Mouse (Mus musculus) heart, embryonic 14.5 days (tissue): ENCODE results near the gene Rprd2. TPM values are rescaled to one million over a fixed set of nuclear protein-coding genes. Genes with fewer than 3 reads are reported as not detected.
"Not testable (repeated sequence)": the region's sequence is repeated elsewhere in the genome, so short reads cannot be mapped to it uniquely, and the experiment has no call there.

Source experiments
- ATAC-seq: fragments of 200-750 bp; cut with Nextera tagmentation; 2 replicates; pipeline ENCODE4 v1.8.0; 2017; ENCODE audit warnings: low read depth, moderate TSS enrichment; ENCODE audit not compliant: insufficient number of reproducible peaks, insufficient read depth, low FRiP score
- H3K27ac ChIP-seq, 2 experiments: fragments of 200-500 bp in 1 of 2; fragments of 300-500 bp in 1 of 2; sonication (generic) in 1 of 2; replicated peaks in 1 of 2; 2 replicates each; pipeline ENCODE4 v1.5.1; 2012 to 2014; ENCODE audit warnings: low read depth in 2 of 2, low read length in 2 of 2, control low read depth in 1 of 2, mild to moderate bottlenecking in 1 of 2, mixed read lengths in 1 of 2; ENCODE audit not compliant: control insufficient read depth in 1 of 2, insufficient read depth in 1 of 2
- H3K27me3 ChIP-seq: fragments of 300-500 bp; sonication (generic); 2 replicates; pipeline ENCODE4 v1.6.1; 2014; ENCODE audit warnings: mild to moderate bottlenecking, low read length, control low read depth; ENCODE audit not compliant: control insufficient read depth, insufficient read depth
- H3K36me3 ChIP-seq: fragments of 300-500 bp; sonication (generic); 2 replicates; pipeline ENCODE4 v1.6.1; 2014; ENCODE audit warnings: mild to moderate bottlenecking, control low read depth, low read length, mixed read lengths; ENCODE audit not compliant: control insufficient read depth, insufficient read depth
- H3K4me1 ChIP-seq, 2 experiments: fragments of 200-500 bp in 1 of 2; fragments of 300-500 bp in 1 of 2; sonication (generic) in 1 of 2; 2 replicates each; pipeline ENCODE4 v1.6.1; 2012 to 2014; ENCODE audit warnings: low read length in 2 of 2, control low read depth in 1 of 2, mixed read lengths in 1 of 2; ENCODE audit not compliant: control insufficient read depth in 2 of 2, insufficient read depth in 2 of 2
- H3K4me2 ChIP-seq: fragments of 300-500 bp; sonication (generic); 2 replicates; pipeline ENCODE4 v1.6.1; 2014; ENCODE audit warnings: mild to moderate bottlenecking, low read length
- H3K4me3 ChIP-seq, 2 experiments: fragments of 200-500 bp in 1 of 2; fragments of 300-500 bp in 1 of 2; sonication (generic) in 1 of 2; 2 replicates each; pipeline ENCODE4 v1.5.1; 2012 to 2014; ENCODE audit warnings: low read length in 2 of 2, mild to moderate bottlenecking in 2 of 2, control low read depth in 1 of 2, low read depth in 1 of 2, moderate library complexity in 1 of 2; ENCODE audit not compliant: control insufficient read depth in 1 of 2, insufficient read depth in 1 of 2
- H3K9ac ChIP-seq: fragments of 300-500 bp; sonication (generic); 2 replicates; pipeline ENCODE4 v1.6.1; 2014; ENCODE audit warnings: mild to moderate bottlenecking, low read length
- H3K9me3 ChIP-seq: fragments of 300-500 bp; sonication (generic); 2 replicates; pipeline ENCODE4 v1.6.1; 2016; ENCODE audit warnings: low read length, control low read depth; ENCODE audit not compliant: control insufficient read depth
- WGBS: fragments of 180-500 bp; shearing (Covaris S2); extraction: QIAGEN DNeasy Blood & Tissue Kit; methylation state at CpG from one replicate; pipeline ENCODE4 v1.1.7; 2014; 5-methylcytosine and 5-hydroxymethylcytosine counted together
- polyA plus RNA-seq: library from polyadenylated mRNA; unstranded; fragments of >200 nt; fragmentation: Nextera tagmentation; extraction: Ambion mirVana; gene quantifications from 2 replicates; pipeline ENCODE4 v1.2.1, GENCODE M21; 2014

Gene Rprd2
- polyA plus RNA-seq, 1 experiment from 2014 or later, result 19.1 TPM

GRCm38 (mm10) chr3:95861216-95861615, 42.6 kb upstream of the Rprd2 start:
- WGBS, result 79% methylated on average over 10 of the region's 10 CpGs
- Histone ChIP-seq H3K27me3 (no peaks in the 10 kb centered on the region), H3K9me3 (no peaks in the 10 kb centered on the region), H3K27ac (no peak overlapping the region), H3K36me3 (peaks cover 32% of the 10 kb centered on the region), H3K4me1 (peaks cover 0 to 6% of the 10 kb centered on the region in 2 experiments; a peak in 1 of 4 replicates), H3K4me2 (no peak overlapping the region), H3K9ac (no peak overlapping the region), H3K4me3 (no peak overlapping the region)
- ATAC-seq, result no peak

- ATAC-seq, result no peak
- WGBS, result 71% methylated on average over 3 of the region's 3 CpGs
- Histone ChIP-seq H3K4me2 (no peak overlapping the region), H3K4me1 (peaks cover 0 to 9% of the 10 kb centered on the region in 2 experiments; a peak in 1 of 4 replicates), H3K4me3 (no peak overlapping the region), H3K9ac (no peak overlapping the region), H3K36me3 (peaks cover 24% of the 10 kb centered on the region), H3K27me3 (no peaks in the 10 kb centered on the region), H3K9me3 (no peaks in the 10 kb centered on the region), H3K27ac (no peak overlapping the region)
These were observed 41.7 kb upstream of the Rprd2 start for GRCm38 (mm10) chr3:95860323-95860722.

- not testable (repeated sequence) for H3K27me3 ChIP-seq, H3K36me3 ChIP-seq, H3K27ac ChIP-seq, H3K9ac ChIP-seq, H3K4me3 ChIP-seq, H3K4me2 ChIP-seq, ATAC-seq, H3K9me3 ChIP-seq
- WGBS, result 77% methylated on average over 3 of the region's 3 CpGs
- H3K4me1 ChIP-seq, result peaks cover 0 to 16% of the 10 kb centered on the region in 2 experiments; a peak in 2 of 4 replicates
These were observed 39.6 kb upstream of the Rprd2 start for GRCm38 (mm10) chr3:95858278-95858677.

DNA sequence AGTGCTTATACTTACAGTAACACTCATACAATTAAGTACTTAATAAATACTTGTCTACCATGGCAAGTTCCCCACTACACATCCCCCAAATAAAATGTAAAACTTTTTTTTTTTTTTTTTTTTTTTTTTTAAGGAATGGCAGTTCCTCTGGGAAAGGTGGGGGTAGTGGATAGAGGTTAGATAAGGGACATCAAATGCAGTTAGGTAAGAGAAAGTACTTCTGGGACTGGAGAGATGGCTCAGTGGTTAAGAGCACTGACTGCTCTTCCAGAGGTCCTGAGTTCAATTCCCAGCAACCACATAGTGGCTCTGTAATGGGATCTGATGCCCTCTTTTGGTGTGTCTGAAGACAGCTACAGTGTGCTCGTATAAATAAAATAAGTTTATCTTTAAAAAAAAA, 38.4 kb upstream of the Rprd2 start:
- Histone ChIP-seq H3K36me3 (peaks cover 14% of the 10 kb centered on the region), H3K4me1 (peaks cover 0 to 16% of the 10 kb centered on the region in 2 experiments; a peak in 2 of 4 replicates)
- H3K9ac ChIP-seq, H3K4me3 ChIP-seq, H3K27ac ChIP-seq, H3K9me3 ChIP-seq, H3K27me3 ChIP-seq, H3K4me2 ChIP-seq, ATAC-seq: not testable (repeated sequence)
- 77% methylated on average over 1 of the region's 1 CpGs for WGBS

GRCm38 (mm10) chr3:95856115-95856514, 37.5 kb upstream of the Rprd2 start:
- Histone ChIP-seq H3K9ac (peak overlapping the region; percentile 88), H3K36me3 (peaks cover 24% of the 10 kb centered on the region), H3K4me2 (peak overlapping the region; percentile 78), H3K27me3 (no peaks in the 10 kb centered on the region), H3K4me3 (peak overlapping the region; percentile 78 to 82), H3K9me3 (no peaks in the 10 kb centered on the region), H3K27ac (peak overlapping the region; percentile 38 to 69), H3K4me1 (peaks cover 0 to 16% of the 10 kb centered on the region in 2 experiments; a peak in 2 of 4 replicates)
- ATAC-seq, result 0 out of 2 replicates have a peak, but pooled peaks have one; percentile 2
- WGBS, result 23% methylated on average over 7 of the region's 7 CpGs

DNA sequence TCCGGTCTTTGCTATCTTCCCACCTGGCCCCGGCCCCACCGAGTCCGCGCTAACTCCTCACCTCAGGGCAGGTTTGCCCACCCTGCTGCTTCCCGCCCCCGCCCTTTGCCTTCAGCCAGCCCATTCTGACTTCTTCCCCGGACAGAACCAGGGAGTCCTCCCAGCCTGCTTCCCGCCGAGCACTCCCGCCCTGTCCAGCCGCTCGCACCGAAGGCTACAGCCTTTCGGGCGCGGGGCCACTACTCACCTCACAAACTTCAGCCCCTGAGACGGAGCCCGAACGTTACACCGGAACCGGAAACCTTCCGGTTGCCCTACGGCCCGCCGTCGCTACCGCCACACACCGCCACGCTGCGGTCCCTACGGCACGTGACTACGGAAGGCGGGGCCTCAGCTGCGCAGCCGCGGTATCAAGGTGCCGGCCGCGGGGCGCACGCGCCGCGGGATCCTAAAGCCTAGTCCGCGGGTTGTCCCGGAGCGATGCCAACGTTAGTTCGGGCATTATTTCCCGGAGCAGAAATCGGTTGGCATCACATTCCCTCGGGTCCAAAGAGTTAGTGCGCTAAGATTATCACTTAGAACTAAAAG, 36.9 kb upstream of the Rprd2 start, which contains the start of gene Prpf3:
Prpf3 (minus strand) TSS at position 384 of the 588 bp plus-strand sequence.
- peaks cover 29% of the 10 kb centered on the region for H3K36me3 ChIP-seq
- peak within 1 kb of the TSS; percentile 78 to 82 for H3K4me3 ChIP-seq
- no peaks in the 10 kb centered on the region for H3K9me3 ChIP-seq
- peak; percentile 96 for ATAC-seq
- WGBS, result 0% methylated on average over 56 of the region's 56 CpGs
- H3K27ac ChIP-seq, result peak within 1 kb of the TSS; percentile 38 to 71
- H3K4me2 ChIP-seq, result peak within 1 kb of the TSS; percentile 78
- H3K27me3 ChIP-seq, result no peaks in the 10 kb centered on the region
- H3K4me1 ChIP-seq, result peaks cover 0 to 17% of the 10 kb centered on the region in 2 experiments; a peak in 2 of 4 replicates
- peak within 1 kb of the TSS; percentile 88 for H3K9ac ChIP-seq

DNA sequence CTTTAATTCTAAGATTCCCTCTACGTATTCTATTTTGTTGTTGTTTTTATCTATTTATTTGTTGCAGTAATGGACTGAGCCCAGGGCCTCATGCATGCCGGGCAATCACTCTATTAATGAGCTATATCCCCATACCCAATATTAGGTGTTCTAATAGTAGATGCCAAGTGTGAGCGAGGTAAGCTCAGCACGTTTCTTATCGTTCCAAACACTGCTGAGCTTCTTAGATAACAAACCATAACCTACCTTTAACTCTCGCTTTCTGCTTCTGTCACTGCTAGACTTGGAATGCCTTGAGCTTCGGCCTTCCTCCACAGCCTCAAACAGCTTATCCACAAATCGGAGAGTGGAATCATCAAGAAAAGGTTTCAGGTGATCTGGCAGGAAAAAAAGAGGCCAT, 32.7 kb upstream of the Rprd2 start:
- Histone ChIP-seq H3K27ac (peak overlapping the region in 1 of 2 experiments; percentile 63; a peak in 1 of 4 replicates), H3K9me3 (no peaks in the 10 kb centered on the region), H3K4me2 (no peak overlapping the region), H3K27me3 (no peaks in the 10 kb centered on the region), H3K36me3 (peaks cover 72% of the 10 kb centered on the region), H3K4me3 (no peak overlapping the region), H3K9ac (no peak overlapping the region), H3K4me1 (peaks cover 0 to 13% of the 10 kb centered on the region in 2 experiments; a peak in 2 of 4 replicates)
- no peak for ATAC-seq
- WGBS, result 81% methylated on average over 8 of the region's 8 CpGs
